Comparison of ENCODE assay signal across 26 mouse cellular contexts in genomic region chr9:61885964-61886363, GRCm38 (mm10).
"Had no signal": no experiment of that assay in that cellular context is flagged by ENCODE, and none has a peak within 500 bp of the region (broad histone marks: within the 10 kb centered on the region; RNA-seq: fewer than 3 reads in every experiment).

No protein-coding gene starts in this region.

- H3K36me3 ChIP-seq: heart, embryonic 10.5 days; heart, embryonic 12.5 days; hindbrain, embryonic 13.5 days; hindbrain, embryonic 15.5 days; kidney, embryonic 15.5 days; limb, embryonic 10.5 days; limb, embryonic 12.5 days; liver, embryonic 13.5 days had no signal

- H3K27ac ChIP-seq: gastrocnemius, adult 2 months; heart, embryonic 10.5 days; hindbrain, embryonic 13.5 days; hindbrain, embryonic 15.5 days; hindbrain, postnatal 0 days; kidney, embryonic 15.5 days; kidney, postnatal 0 days; left cerebral cortex, adult 2 months; limb, embryonic 10.5 days; limb, embryonic 12.5 days; liver, embryonic 13.5 days had no signal

- H3K4me3 ChIP-seq: gastrocnemius, adult 2 months; heart, embryonic 10.5 days; heart, embryonic 12.5 days; hindbrain, embryonic 13.5 days; hindbrain, embryonic 15.5 days; kidney, embryonic 15.5 days; left cerebral cortex, adult 2 months; limb, embryonic 10.5 days; limb, embryonic 12.5 days; liver, embryonic 13.5 days had no signal

- H3K9ac ChIP-seq: heart, embryonic 12.5 days; hindbrain, embryonic 13.5 days; hindbrain, embryonic 15.5 days; kidney, embryonic 15.5 days; limb, embryonic 12.5 days; liver, embryonic 13.5 days had no signal

- H3K27me3 ChIP-seq: hindbrain, embryonic 13.5 days; hindbrain, embryonic 15.5 days; kidney, embryonic 15.5 days; limb, embryonic 12.5 days; liver, embryonic 13.5 days had no signal

- H3K4me2 ChIP-seq: heart, embryonic 12.5 days; hindbrain, embryonic 13.5 days; hindbrain, embryonic 15.5 days; kidney, embryonic 15.5 days; limb, embryonic 12.5 days; liver, embryonic 11.5 days; liver, embryonic 13.5 days had no signal

- ATAC-seq: forebrain, embryonic 16.5 days; hindbrain, postnatal 0 days; intestine, embryonic 16.5 days had no signal

- H3K9me3 ChIP-seq: heart, embryonic 10.5 days; heart, embryonic 12.5 days; hindbrain, embryonic 13.5 days; hindbrain, embryonic 15.5 days; kidney, embryonic 15.5 days; limb, embryonic 10.5 days; limb, embryonic 12.5 days; liver, embryonic 13.5 days had no signal

- H3K4me1 ChIP-seq: liver, embryonic 13.5 days had no signal

- DNase-seq: gastrocnemius, adult 2 months; gastrocnemius, postnatal 10 days; gastrocnemius, postnatal 25 days; heart, postnatal 10 days; heart, postnatal 36 days; kidney, adult 11 months; kidney, adult 2 months; kidney, adult 9 months; kidney, postnatal 14 days; kidney, postnatal 36 days; layer of hippocampus, postnatal 36 days; liver; liver, embryonic 13.5 days had no signal
